In genomic region chr9:122398746-122399145, GRCm38 (mm10) we compare ENCODE assay signal across 14 mouse cellular contexts. TPM values are rescaled to one million over a fixed set of nuclear protein-coding genes. Genes with fewer than 3 reads are reported as not detected.
DNase-seq lines count a peak whose midpoint lies in the region; ATAC-seq lines count a peak whose summit lies in the region.
"Had no signal": no experiment of that assay in that cellular context is flagged by ENCODE, and none has a peak within 500 bp of the region (broad histone marks: within the 10 kb centered on the region; RNA-seq: fewer than 3 reads in every experiment).

No protein-coding gene starts in this region.

- no peaks in the 10 kb centered on the region for H3K4me1 ChIP-seq in midbrain, embryonic 14.5 days (ENCODE audit: control insufficient read depth, insufficient read depth, low read length)
- H3K4me1 ChIP-seq in midbrain, embryonic 10.5 days, result no peaks in the 10 kb centered on the region
- H3K4me1 ChIP-seq: heart, embryonic 12.5 days had no signal

- no peaks in the 10 kb centered on the region for H3K9me3 ChIP-seq in midbrain, embryonic 14.5 days (ENCODE audit: control insufficient read depth, low read length)
- H3K9me3 ChIP-seq in midbrain, embryonic 10.5 days (replicated peaks), result no peaks in the 10 kb centered on the region

- peak; percentile 27 for DNase-seq in midbrain, embryonic 14.5 days
- DNase-seq in midbrain, embryonic 10.5 days (ENCODE audit: low spot score), result no peak
- DNase-seq in frontal cortex, adult 2 months (ENCODE audit: extremely low spot score in 1 of 2, low spot score in 1 of 2), result peak; percentile 35 to 69
- DNase-seq in left cerebral cortex, postnatal 25 days (ENCODE audit: low spot score in 2 of 2), result peak; percentile 42 to 70
- DNase-seq in thymus, postnatal 36 days, result peak; percentile 33 to 56
- no peak for DNase-seq in gastrocnemius, postnatal 25 days
- DNase-seq in layer of hippocampus, adult 9-10 months (ENCODE audit: low spot score), result no peak
- DNase-seq: adrenal gland, postnatal 25 days; cerebellum, adult 18-20 months; lung, adult 2 months had no signal

- H3K4me2 ChIP-seq in midbrain, embryonic 14.5 days (ENCODE audit: low read length), result no peak overlapping the region
- H3K4me2 ChIP-seq: heart, embryonic 12.5 days; limb, embryonic 13.5 days had no signal

- no peak for ATAC-seq in midbrain, embryonic 14.5 days (ENCODE audit: low FRiP score, low TSS enrichment)
- ATAC-seq: intestine, embryonic 16.5 days had no signal

- no peaks in the 10 kb centered on the region for H3K27me3 ChIP-seq in midbrain, embryonic 14.5 days (ENCODE audit: control insufficient read depth, insufficient read depth, low read length)
- no peaks in the 10 kb centered on the region for H3K27me3 ChIP-seq in midbrain, embryonic 10.5 days (ENCODE audit: low read depth, poor library complexity, severe bottlenecking)
- H3K27me3 ChIP-seq: heart, embryonic 12.5 days; limb, embryonic 13.5 days had no signal

- no peak overlapping the region for H3K4me3 ChIP-seq in midbrain, embryonic 14.5 days (replicated peaks; ENCODE audit: low read depth, low read length)
- no peak overlapping the region for H3K4me3 ChIP-seq in midbrain, embryonic 10.5 days
- H3K4me3 ChIP-seq: erythroblast, embryonic 14.5 days; heart, embryonic 12.5 days; limb, embryonic 13.5 days had no signal

- intact Hi-C loops in left cerebral cortex, postnatal 25 days (cut with DNase I), result no loop called here

- no peak overlapping the region for H3K9ac ChIP-seq in midbrain, embryonic 14.5 days (replicated peaks; ENCODE audit: low read length)
- H3K9ac ChIP-seq: heart, embryonic 12.5 days; limb, embryonic 13.5 days had no signal

- H3K36me3 ChIP-seq in midbrain, embryonic 14.5 days (ENCODE audit: control insufficient read depth, insufficient read depth, low read length), result no peaks in the 10 kb centered on the region
- H3K36me3 ChIP-seq in midbrain, embryonic 10.5 days, result no peaks in the 10 kb centered on the region
- H3K36me3 ChIP-seq: heart, embryonic 12.5 days; limb, embryonic 13.5 days had no signal

- WGBS in midbrain, embryonic 14.5 days, result 64% methylated on average over 7 of the region's 7 CpGs
- 69% methylated on average over 7 of the region's 7 CpGs for WGBS in midbrain, embryonic 10.5 days

- no peak overlapping the region for H3K27ac ChIP-seq in midbrain, embryonic 14.5 days (replicated peaks; ENCODE audit: low read depth, low read length)
- H3K27ac ChIP-seq in midbrain, embryonic 10.5 days (replicated peaks), result no peak overlapping the region
- H3K27ac ChIP-seq: limb, embryonic 13.5 days had no signal

RNA-seq across cellular contexts. Expression of gene Abhd5, which starts 47.3 kb away (rescaled TPM):
- polyA plus RNA-seq in midbrain, embryonic 14.5 days (2014; fragmentation: Nextera tagmentation; extraction: Ambion mirVana), result 22.0 and 28.0 TPM in 2 replicates
- 16.9 and 18.0 TPM in 2 replicates for polyA plus RNA-seq in midbrain, embryonic 10.5 days (2016; fragmentation: Nextera tagmentation; extraction: Ambion mirVana)
- 19.8 and 21.5 TPM in 2 replicates for polyA plus RNA-seq in frontal cortex, adult 2 months (2012; rRNA removed)
- total RNA-seq in left cerebral cortex, postnatal 25 days (2021), result 10 to 100 TPM; 22.4 to 27.0 TPM
- total RNA-seq in gastrocnemius, postnatal 25 days (2021), result 10 to 100 TPM; 31.7 to 43.5 TPM

Comparison
In these comparisons a context has a peak if more than half of its experiments do, and no peak if none do; other contexts are left out.
1. DNase-seq: peak in midbrain, embryonic 14.5 days (single experiment), frontal cortex, adult 2 months (2 of 2), left cerebral cortex, postnatal 25 days (2 of 2) and thymus, postnatal 36 days (2 of 2); none in midbrain, embryonic 10.5 days (single experiment), gastrocnemius, postnatal 25 days (single experiment) and layer of hippocampus, adult 9-10 months (single experiment).